Mouse (Mus musculus) megakaryocyte, embryonic 14.5 days (primary cell): Measurements from ENCODE around the gene Tspan32.

ENCODE experiments used
- FLI1 ChIP-seq: IDR thresholded peaks from 2 replicates; pipeline ENCODE4 v1.6.1; 2012; ENCODE audit warnings: low read length, inconsistent platforms, mixed read lengths
- GATA1 ChIP-seq: IDR thresholded peaks from 3 replicates; pipeline ENCODE4 v1.6.1; 2012; ENCODE audit warnings: mixed read lengths, low read length, inconsistent platforms, borderline replicate concordance

GRCm38 (mm10) chr7:143053008-143053899, 48.4 kb downstream of the Tspan32 start:
- TF ChIP-seq FLI1 (no peak), GATA1 (no peak)
